Mouse (Mus musculus) olfactory bulb, adult 2 months (tissue): ENCODE results near the gene St5.

Experiments used
- CTCF ChIP-seq: fragments of 200-500 bp; IDR thresholded peaks from 2 replicates; pipeline ENCODE4 v1.5.1; 2012; ENCODE audit warnings: low read depth, mild to moderate bottlenecking, low read length, moderate library complexity; ENCODE audit not compliant: insufficient read depth
- POLR2A ChIP-seq: fragments of 200-500 bp; IDR thresholded peaks from 2 replicates; pipeline ENCODE4 v1.6.1; 2012; ENCODE audit warnings: mild to moderate bottlenecking, low read depth, low read length, moderate library complexity; ENCODE audit not compliant: insufficient read depth

DNA sequence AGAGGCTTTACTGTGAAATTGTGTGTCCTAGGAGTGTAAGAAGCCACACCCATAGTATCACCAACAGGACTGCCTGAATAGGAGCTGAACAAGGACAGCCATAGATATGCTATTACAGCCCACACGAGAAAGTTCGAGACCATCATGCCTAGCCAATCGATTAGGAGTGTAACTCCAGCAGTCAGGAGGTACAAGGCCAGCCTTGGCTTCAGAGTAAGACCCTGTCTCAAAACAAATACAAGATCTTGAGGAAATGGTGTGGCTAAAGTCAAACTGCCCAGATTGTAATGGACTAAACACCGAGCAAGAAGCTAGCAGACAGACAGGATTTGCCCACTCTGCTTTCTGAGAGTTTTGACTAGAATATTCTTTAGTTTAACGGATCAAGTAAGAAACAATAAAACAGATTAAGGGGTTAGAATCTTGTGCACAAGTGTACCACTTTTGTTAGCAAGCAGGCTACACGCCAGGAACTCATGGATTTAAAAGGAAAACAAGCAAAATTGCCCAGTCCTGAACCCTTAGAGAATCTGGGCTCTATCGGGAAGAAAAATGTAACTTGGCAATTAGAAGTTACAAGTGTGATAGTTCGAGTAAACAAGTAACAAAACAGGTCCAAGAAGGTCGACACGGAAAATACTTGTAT lies 185.2 kb downstream of the St5 start:
- TF ChIP-seq CTCF (no peak), POLR2A (no peak)
